Mouse (Mus musculus) cerebral cortex, adult 2 months (tissue): Measurements from ENCODE around the gene Mpig6b.

Experiments
- WGBS: fragments of 180-500 bp; shearing (Covaris S2); methylation state at CpG from one replicate; pipeline ENCODE4 v1.1.7; 2018; 5-methylcytosine and 5-hydroxymethylcytosine counted together

Gene Mpig6b

GRCm38 (mm10) chr17:35039121-35039873, 26.7 kb downstream of the Mpig6b start:
- 68% methylated on average over 11 of the region's 11 CpGs for whole genome bisulfite sequencing

DNA sequence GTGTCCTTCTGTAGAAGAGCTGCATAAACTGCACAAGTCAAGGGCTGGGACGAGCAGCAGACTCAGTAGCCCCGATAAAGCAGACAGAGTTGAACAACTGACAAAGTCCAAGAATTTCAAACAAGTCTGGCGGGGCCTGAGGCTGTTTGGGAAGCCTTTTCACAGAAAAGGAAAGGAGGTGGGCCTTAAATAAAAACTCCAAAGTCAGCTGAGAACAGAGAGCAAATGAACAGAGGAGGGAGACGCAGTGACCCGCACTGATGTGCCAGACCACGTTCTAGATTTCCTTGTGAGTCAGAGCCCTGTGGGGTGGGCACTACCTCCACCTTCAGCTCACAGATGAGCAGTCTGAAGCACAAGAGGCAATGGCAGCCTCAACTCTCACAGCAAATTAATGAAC, 31.1 kb downstream of the Mpig6b start:
- 68% methylated on average over 6 of the region's 6 CpGs for WGBS

DNA sequence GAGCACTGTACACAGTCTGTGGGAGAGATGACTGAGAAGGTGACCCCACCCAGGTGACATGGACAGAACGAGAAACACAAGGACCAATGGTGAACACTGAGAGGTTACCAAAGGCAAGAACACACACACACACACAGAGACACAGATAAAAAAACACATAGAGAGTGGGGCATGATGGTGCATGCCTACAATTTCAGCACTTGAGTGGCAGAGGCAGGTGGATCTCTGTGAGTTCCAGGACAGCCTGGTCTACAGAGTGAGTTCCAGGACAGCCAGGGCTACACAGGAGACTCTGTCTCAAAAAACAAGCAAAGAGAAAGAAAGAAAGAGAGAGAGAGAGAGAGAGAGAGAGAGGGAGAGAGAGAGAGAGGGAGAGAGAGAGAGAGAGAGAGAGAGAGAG, 32.3 kb downstream of the Mpig6b start:
- 84% methylated on average over 1 of the region's 1 CpGs for WGBS

DNA sequence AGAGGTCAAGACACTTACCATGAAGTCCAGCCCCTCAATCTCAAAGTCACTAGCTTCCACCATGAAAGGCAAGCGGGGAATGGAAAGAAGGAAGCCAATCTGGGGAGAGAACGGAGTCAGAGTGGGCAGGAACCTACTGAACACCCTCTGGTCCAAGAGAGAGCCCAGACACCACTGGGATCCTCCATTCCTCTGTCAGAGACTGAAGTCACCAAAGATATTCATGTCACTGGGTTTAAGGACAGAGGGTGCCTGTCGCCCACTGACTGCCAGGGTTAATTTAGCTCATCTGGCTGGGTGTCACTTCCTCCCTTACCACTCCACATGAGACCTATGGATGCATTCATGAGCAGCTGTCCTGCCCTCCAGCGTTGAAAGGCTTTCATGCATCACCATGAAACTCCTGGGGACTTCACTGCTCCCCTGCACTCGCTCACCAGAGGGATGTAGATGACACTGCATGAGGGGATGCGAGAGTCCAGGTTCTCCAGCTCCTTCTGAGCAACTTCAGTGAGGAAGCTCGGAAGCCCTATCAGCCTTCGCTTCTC, 33.6 kb downstream of the Mpig6b start:
- WGBS: 79% methylated on average over 8 of the region's 8 CpGs

DNA sequence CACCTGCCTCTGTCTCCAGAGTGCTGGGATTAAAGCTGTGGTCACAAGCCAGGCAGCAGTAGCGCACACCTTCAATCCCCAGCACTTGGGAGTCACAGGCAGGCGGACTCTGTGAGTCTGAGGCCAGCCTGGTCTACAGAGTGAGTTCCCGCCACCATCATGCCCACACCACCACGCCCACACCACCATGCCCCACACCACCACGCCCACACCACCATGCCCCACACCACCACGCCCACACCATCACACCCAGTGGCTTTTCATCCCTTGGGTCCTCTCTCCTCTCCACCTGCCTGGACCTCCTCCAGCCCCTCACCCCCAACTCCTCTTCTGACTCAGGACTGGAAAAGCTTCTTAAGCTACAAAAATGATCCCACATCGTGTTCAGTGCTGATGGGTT, 34.1 kb downstream of the Mpig6b start:
- WGBS: 95% methylated on average over 7 of the region's 7 CpGs

DNA sequence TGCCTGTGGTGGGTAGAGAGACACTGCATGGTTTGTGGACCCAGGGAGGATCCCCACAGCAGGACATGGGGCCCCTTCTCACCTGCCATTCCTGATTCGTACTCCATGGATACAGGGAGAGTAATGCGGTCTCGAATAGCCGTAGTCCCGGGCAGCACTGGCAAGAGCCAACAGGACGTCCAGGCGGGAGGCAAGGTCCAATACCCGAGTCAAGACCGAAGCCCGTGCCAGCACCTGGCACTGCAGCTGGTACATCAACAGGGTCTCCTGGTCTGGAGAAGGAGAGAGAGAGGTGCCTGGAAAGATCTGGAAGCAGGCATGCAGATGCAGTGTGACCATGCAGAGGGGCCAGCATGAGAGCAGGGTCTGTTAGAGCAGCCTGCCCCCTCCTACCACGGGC, 34.7 kb downstream of the Mpig6b start:
- WGBS: 93% methylated on average over 11 of the region's 11 CpGs

GRCm38 (mm10) chr17:35029691-35030532, 36.1 kb downstream of the Mpig6b start:
- WGBS: 42% methylated on average over 19 of the region's 19 CpGs

GRCm38 (mm10) chr17:35028315-35028714, 37.7 kb downstream of the Mpig6b start:
- 88% methylated on average over 2 of the region's 2 CpGs for WGBS

DNA sequence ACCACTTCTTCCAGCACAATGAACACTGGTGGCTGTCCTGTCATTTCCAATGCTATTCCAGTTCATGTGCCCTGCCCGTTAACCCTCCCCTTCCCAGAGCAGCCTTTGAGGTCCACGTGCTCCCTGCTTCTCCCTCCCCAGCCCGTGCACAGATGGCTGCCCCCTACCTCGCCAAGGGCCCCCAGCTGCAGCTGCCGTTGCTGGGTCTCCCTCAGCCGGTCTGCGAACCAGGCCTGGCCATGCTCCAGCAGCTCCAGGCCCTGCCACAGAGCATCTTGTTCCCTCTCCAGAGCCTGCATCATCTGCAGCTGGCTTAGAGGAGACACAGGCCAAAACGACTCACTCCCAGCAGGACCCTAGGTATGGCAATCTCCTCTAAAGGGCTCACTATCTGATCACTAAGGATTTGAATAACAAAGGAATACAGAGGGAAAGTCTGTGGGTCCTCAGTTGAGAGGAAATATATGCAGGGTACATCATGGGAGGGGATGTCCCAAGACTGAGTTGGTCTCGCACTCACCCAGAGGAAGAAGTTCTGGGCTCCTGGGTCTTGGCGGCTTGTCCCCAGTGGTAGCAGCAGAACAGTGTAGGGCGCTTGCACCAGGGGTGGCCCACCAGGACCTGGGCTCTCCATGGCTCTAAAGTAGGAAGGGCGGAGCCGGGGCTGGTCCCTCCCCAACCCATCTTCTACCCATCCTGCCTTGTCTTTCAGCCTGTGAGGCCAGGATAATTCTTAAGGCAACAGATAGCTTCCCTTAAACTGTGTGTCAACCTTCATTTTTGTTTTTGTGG, 38.5 kb downstream of the Mpig6b start, which contains the start of gene Sapcd1:
Gene Sapcd1, minus strand, starts transcription at position 740 of the 792 bp plus-strand sequence.
- WGBS: 53% methylated on average over 13 of the region's 13 CpGs

- 86% methylated on average over 5 of the region's 5 CpGs for WGBS
Observed at GRCm38 (mm10) chr17:35026206-35026605, 39.8 kb downstream of the Mpig6b start.

DNA sequence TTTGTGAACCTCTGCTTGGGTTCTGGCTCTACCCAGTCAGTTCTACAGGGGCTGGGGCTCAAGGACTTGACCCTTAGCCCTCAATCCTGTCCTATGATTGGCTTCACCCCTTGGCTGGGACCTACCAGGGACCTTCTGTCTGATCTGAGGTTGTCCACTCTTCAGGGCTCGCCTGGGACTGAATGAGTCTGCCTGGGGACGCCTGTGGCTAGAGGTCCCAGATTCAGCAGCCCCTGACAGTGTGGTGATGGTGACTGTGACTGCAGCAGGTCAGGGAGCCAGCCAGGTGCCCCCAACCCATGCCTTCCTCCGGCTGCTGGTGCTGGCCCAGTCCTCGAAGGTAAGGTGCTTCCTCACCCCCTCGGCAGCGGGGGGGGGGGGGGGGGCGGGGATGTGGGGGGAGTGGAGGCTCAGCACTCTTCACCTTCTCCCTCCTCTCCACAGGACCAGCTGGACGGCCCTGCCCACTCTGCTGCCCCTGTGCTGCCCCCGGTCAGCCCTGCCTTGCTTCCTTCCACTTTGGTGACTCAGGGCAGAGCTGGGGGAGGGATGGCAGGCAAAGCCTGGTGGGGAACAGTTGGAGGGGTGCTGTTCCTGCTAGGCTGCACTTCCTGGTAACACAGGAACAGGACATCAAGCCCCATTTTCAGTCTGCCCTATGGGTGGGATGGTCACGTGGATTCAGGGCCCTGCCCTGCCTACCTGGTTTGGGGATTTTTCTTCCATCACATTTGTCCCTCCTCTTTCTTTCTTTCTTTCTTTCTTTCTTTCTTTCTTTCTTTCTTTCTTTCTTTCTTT, 41.1 kb downstream of the Mpig6b start:
- WGBS: 61% methylated on average over 9 of the region's 10 CpGs

- WGBS: 86% methylated on average over 13 of the region's 13 CpGs
Observed at GRCm38 (mm10) chr17:35024261-35024660, 41.7 kb downstream of the Mpig6b start.

GRCm38 (mm10) chr17:35023756-35024155, 42.2 kb downstream of the Mpig6b start:
- 89% methylated on average over 4 of the region's 4 CpGs for WGBS

DNA sequence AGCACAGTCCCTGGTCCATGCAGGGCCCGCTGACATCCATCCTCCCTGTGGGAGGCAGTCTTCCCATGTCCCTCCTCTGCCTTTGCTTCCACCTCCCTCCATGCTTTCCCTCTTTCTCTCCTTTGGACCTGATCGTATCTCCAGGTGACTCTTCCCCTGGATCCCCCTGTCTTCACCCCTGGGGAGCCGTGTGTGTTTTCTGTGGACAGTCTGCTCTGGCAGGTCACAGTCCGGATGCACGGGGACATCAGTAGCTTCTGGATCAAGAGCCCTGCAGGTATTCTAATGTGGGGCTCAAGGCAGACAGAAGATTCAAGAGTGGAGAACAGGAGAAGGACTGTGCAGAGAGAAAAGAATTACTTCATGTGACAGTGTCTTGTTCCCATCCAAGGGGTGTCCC, 42.8 kb downstream of the Mpig6b start:
- 92% methylated on average over 5 of the region's 5 CpGs for WGBS

- 98% methylated on average over 8 of the region's 8 CpGs for WGBS
Observed at GRCm38 (mm10) chr17:35022541-35023060, 43.4 kb downstream of the Mpig6b start.

- WGBS: 66% methylated on average over 6 of the region's 6 CpGs
Observed at GRCm38 (mm10) chr17:35021842-35022477, 44.0 kb downstream of the Mpig6b start.

DNA sequence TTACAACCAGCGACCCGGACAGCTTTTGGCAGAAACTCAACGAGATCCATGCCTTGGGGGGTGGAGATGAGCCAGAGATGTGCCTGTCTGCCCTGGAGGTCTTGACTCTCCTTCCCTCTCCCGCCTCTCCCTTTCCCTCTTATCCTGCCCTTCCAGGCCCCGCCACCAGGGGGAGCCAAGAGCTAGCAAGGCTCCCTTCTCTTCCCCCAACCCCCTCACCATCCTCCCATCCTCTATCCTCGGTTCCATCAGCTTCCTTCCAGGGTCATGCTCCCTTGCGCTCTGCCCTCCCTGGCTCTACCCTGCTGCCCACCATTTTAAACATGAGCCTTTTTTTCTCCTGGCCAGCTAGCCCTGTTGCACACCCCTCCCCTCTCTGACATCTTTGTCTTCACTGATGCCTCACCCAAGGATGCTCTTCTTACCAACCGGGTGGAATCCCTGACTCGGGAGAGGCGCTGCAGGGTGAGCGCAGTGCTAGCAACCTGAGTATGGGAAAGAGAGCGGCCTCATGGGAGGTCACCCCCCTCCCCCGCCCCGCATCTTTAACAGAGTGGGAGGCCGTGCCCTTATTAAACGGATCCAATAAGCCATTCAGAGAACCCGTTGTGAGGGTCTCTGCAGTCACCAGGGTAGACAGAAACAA, 44.7 kb downstream of the Mpig6b start:
- WGBS: 20% methylated on average over 17 of the region's 17 CpGs

GRCm38 (mm10) chr17:35020551-35020950, 45.4 kb downstream of the Mpig6b start:
- 93% methylated on average over 8 of the region's 8 CpGs for WGBS

GRCm38 (mm10) chr17:35019894-35020293, 46.1 kb downstream of the Mpig6b start:
- WGBS: 89% methylated on average over 11 of the region's 11 CpGs

- 90% methylated on average over 3 of the region's 3 CpGs for WGBS
Observed at GRCm38 (mm10) chr17:35018171-35018570, 47.8 kb downstream of the Mpig6b start.
